Mouse (Mus musculus): ENCODE data around the gene Kctd13. TPM values are rescaled to one million over a fixed set of nuclear protein-coding genes. Genes with fewer than 3 reads are reported as not detected.

Gene Kctd13
- total RNA-seq, 2 experiments from 2014 or later: 149 to 167 TPM

DNA sequence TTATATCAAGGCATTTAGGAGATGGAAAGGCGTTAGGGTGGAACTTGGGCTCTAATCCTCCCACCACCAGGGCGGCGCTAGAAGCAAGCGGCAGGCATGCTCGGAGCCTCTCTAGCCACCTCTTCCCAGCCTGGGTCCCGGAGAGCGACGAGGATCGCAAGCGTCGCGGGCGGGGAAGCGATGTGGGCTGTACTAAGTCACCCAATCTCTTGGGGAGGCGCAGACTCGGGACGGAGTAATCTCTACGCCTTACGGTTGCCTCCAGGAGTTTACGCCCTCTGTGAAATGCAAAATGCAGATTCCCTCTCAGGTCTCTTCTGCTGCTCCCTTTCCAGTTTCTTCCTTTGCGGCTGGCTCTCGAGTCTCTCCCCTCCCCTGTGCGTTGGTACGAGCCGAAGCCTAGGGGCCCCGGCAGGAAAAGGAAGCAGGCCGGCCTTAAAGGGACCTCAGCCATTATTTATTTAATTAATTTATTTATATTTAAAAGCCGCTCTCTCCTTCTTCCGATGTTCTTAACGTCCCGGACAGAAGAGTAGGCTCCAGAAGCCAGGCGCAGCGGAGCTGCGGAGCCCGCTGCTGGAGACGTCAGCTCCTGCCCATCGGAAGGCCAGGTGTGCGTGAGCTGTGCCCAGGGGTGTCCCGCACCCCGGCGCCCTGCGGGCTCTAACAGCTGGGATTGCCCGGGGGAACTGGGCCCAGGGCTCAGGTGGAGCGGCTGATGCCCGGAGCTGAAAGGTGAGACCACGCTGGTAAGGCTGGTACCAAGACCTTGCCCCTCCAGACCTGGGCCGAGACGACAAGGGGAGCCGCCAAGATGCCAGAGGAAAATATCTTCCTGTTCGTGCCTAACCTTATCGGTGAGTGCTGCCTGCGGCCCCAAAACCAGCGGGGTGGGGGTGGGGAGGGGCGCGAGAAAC lies 47.5 kb downstream of the Kctd13 start, which contains the start of gene Cdiptos:
Gene Cdiptos (minus strand): TSS at position 149 of the 917 bp plus-strand sequence.
- intact Hi-C loops (cut with DNase I): loop anchor here (2.0 to 5.0 kb wide), 3 partner anchors 25 to 126 kb away; partner anchors contain the start of genes Pagr1a, Pagr1b and Sez6l2
- DNase-seq (ENCODE audit: low spot score in 2 of 2): peak; percentile 94 to 95

DNA sequence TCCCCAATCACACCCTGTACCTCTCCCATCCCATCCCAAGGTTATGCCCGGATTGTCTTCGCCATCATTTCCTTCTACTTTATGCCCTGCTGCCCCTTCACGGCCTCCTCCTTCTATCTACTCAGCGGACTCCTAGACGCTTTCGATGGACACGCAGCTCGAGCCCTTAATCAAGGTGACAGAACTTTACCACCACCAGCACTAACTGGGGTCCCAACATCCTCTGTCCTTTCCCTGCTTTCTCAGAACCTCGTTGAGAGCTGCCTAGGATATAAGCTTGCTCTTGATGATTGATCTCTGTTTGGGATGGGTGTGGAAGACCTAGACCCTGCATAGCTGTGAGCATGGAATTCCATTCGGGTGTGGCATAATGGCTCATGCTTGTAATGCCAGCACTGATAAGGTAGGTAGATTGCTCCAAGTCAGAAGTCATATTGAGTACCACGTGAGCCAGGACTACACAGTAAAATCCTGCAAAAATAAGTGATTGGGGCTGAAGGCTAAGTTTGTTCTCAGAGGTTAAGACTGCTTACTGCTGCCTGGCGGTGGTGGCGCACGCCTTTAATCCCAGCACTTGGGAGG lies 48.3 kb downstream of the Kctd13 start:
- DNase-seq (ENCODE audit: low spot score in 2 of 2): no peak
- intact Hi-C loops (cut with DNase I): loop anchor here (2.0 to 5.0 kb wide), 2 partner anchors 40 to 125 kb away; partner anchors contain the start of genes Pagr1a and Pagr1b

DNA sequence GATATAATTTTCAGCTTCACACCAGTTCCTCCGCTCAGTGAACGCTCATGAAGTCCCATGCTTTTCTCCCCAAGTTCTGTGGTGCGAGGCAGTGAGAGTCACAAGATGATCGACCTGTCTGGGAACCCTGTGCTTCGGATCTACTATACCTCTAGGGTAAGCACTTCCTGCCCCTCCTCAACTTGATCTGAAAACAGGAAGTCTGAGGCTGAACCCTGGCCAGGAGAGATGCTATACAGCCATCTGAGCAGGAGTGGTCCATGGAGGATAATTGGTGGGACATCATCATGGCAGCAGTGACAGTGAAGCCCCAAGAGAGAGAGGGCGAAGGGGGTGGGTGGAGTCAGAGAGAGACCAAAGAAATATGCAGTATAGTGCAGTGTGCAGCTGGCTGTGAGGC lies 50.2 kb downstream of the Kctd13 start:
- DNase-seq (ENCODE audit: low spot score in 2 of 2): no peak
- intact Hi-C loops (cut with DNase I): loop anchor here (5.0 kb wide), 1 partner anchor 123 kb away; no protein-coding TSS in a partner anchor

DNA sequence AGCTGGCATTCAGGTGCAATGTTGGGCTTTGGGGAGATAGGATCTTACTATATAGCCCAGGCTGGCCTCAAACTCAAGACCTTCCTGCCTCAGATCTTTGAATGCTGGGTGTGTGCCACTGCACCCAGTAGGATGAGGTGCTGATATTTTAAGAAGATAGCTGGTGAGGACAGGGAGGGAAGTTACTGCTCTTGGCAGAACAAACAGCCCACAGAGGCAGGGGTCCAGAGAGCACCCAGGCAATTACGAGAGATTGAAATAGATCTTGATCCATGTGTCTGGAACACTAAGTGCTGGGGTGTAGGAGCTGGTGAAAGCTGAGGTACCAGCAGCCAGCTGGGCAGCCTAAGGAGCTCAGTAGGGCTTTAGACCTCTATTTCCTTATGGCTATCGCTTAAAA lies 52.9 kb downstream of the Kctd13 start:
- intact Hi-C loops (cut with DNase I): no loop called here
- DNase-seq (ENCODE audit: low spot score in 2 of 2): no peak

DNA sequence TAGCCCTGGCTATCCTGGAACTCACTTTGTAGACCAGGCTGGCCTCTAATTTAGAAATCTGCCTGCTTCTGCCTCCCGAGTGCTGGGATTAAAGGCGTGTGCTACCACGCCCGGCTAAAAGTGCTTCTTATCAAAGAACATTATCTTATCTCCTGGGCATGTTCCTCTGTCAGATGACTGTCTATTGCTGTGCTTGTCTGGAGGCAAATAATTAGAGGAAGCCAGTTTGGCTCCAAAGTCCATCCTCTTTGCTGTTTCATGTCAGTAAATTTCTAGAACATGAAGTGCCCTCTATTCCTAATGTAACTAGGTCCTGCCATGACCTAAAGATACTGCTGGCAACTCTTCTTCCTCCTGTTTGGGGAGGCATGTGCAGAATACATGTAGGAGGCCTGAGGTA lies 53.4 kb downstream of the Kctd13 start:
- intact Hi-C loops (cut with DNase I): no loop called here
- DNase-seq (ENCODE audit: low spot score in 2 of 2): no peak

DNA sequence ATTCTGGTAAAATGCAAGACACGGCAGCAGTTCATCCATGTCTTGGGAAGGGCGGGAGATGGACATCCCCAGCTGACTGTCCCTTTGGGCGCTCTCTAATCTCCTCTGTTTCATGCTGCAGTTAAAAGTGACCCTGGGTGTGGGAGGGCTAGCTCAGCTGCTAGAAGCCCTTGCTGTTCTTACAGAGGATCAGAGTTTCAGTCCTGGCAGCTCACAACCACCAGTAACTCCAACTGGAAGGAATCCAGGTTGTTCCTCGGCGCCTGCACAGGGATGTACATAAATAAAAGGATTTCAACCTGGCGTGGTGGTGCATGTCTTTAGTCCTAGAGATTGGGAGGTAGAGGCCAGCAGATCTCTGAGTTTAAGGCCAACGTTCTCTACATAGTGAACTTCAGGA lies 54.4 kb downstream of the Kctd13 start:
- intact Hi-C loops (cut with DNase I): no loop called here
- DNase-seq (ENCODE audit: low spot score in 2 of 2): no peak

DNA sequence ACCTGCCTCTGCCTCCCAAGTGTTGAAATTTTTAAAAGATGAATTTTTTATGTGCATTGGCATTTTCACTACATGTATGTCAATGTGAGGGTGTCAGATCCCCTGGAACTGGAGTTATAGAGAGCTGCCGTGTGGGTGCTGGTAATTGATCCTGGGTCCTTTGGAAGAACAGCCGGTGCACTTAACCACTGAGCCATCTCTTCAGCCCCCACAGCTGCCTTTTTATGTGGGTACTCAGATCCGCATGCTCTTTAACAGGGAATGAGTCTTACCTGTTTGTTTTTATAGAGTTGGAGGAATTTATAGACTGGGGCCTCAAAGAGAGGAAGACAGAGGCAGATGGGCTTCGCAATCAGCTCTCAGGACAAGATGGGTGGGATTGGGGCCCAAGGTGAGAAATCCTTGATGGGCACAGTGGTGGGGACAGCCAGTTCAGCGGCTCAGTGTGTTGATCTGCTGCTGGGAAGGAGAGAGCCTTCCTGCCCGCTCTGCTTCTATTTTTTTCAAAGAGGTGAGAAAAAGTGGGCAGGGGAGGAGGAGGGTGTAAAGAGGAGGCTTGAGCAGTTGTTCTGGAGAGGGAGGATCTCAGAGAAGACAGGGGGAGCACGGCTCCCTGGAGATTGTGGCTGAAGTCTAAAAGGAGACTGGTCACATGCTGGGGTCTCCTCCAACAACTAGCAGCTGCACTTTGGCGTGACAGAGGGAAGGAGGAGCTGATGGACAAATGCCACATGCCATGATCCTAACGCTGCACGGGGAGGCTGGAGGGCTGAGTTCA lies 56.2 kb downstream of the Kctd13 start:
- intact Hi-C loops (cut with DNase I): loop anchor here (2.0 kb wide), 1 partner anchor 24 kb away; no protein-coding TSS in a partner anchor
- peak; percentile 53 to 72 for DNase-seq (ENCODE audit: low spot score in 2 of 2)

DNA sequence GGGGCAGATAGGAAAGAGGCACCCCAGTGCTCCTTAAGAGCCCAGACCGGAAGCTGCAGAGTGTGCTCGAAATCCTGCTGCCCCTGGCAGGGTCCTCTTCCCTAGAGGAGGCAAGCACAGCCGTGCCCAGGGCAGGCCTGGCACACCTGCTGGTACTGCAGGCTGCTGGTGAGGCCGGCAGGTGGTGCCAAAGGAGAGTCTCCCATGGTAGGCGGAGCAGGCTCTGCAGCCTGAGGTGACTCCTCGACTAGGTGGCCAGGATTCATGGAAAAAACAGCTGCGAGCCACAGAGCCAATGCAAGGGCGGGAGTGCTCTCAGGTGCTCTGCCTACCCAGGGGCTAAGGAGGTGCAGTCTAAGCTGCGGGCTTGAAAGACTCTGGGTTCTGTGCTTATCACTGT lies 57.6 kb downstream of the Kctd13 start:
- intact Hi-C loops (cut with DNase I): no loop called here
- DNase-seq (ENCODE audit: low spot score in 2 of 2): peak; percentile 47 to 54

DNA sequence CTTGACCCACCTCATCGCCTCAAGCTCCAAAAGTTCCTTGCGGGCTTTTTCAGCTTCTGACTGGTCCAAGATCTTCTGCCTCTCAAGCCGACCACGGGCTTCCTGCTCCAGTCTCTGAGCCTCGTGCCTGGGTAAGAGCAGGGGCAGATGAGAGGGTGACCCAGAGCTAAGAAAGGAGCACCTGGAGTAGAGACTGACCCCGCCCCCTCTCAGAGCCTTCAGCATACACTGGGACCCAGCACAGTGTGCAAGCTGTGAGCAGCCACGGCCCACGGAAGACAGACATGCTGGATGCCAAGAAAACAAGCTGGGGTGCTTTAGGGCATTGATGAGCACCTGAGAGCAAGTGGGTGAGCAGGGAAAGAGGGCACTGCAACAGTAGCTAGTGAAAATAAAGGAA lies 60.1 kb downstream of the Kctd13 start:
- no peak for DNase-seq (ENCODE audit: low spot score in 2 of 2)
- intact Hi-C loops (cut with DNase I): no loop called here

Other genes starting within 250 kb of the Kctd13 start
- gene Bola2, start 233.5 kb upstream of the Kctd13 start, total RNA-seq (2021): 100 to 1,000 TPM in 1 of 2 experiments, 10 to 100 TPM in 1; 85.8 to 109 TPM
- gene Slx1b, start 233.1 kb upstream of the Kctd13 start, total RNA-seq (2021): 10 to 100 TPM; 17.6 to 20.3 TPM
- gene Coro1a, start 221.1 kb upstream of the Kctd13 start, total RNA-seq (2021): 100 to 1,000 TPM; 159 to 176 TPM
- gene Mapk3, start 169.3 kb upstream of the Kctd13 start, total RNA-seq (2021): 100 to 1,000 TPM; 148 to 172 TPM
- 1 to 10 TPM in 1 of 2 experiments, under 1 TPM in 1; 0.99 to 3.0 TPM for gene Gdpd3, start 162.5 kb upstream of the Kctd13 start, total RNA-seq (2021)
- gene Ypel3, start 151.9 kb upstream of the Kctd13 start, total RNA-seq (2021): 100 to 1,000 TPM; 303 to 345 TPM
- gene Tbx6, start 147.4 kb upstream of the Kctd13 start, total RNA-seq (2021): under 1 TPM; 0.54 to 0.68 TPM
- 10 to 100 TPM; 47.5 to 49.9 TPM for gene Ppp4c, start 136.4 kb upstream of the Kctd13 start, total RNA-seq (2021)
- gene Fam57b, start 131.2 kb upstream of the Kctd13 start, total RNA-seq (2021): 10 to 100 TPM; 81.6 to 84.1 TPM
- gene 4930451I11Rik, start 97.2 kb upstream of the Kctd13 start, total RNA-seq (2021): not detected
- 10 to 100 TPM; 56.3 to 67.0 TPM for gene Doc2a, start 81.5 kb upstream of the Kctd13 start, total RNA-seq (2021)
- gene Hirip3, start 66.9 kb upstream of the Kctd13 start, total RNA-seq (2021): 10 to 100 TPM; 31.1 to 33.8 TPM
- 10 to 100 TPM; 47.8 to 49.4 TPM for gene Ino80e, start 66.5 kb upstream of the Kctd13 start, total RNA-seq (2021)
- 100 to 1,000 TPM; 152 to 156 TPM for gene Taok2, start 44.2 kb upstream of the Kctd13 start, total RNA-seq (2021)
- 10 to 100 TPM; 22.4 to 25.3 TPM for gene Tmem219, start 6.0 kb upstream of the Kctd13 start, total RNA-seq (2021)
- gene Asphd1, start 20.7 kb downstream of the Kctd13 start, total RNA-seq (2021): 10 to 100 TPM; 47.2 to 53.0 TPM
- gene Sez6l2, start 21.7 kb downstream of the Kctd13 start, total RNA-seq (2021): 100 to 1,000 TPM; 413 to 414 TPM
- 100 to 1,000 TPM; 182 to 199 TPM for gene Cdipt, start 47.0 kb downstream of the Kctd13 start, total RNA-seq (2021)
- gene Cdiptos, start 47.2 kb downstream of the Kctd13 start, total RNA-seq (2021): not detected
- 1 to 10 TPM; 6.8 to 8.6 TPM for gene Mvp, start 85.7 kb downstream of the Kctd13 start, total RNA-seq (2021)
- under 1 TPM in 1 of 2 experiments, not detected in 1; 0.99 TPM for gene Pagr1b, start 87.6 kb downstream of the Kctd13 start, total RNA-seq (2021)
- 10 to 100 TPM; 25.4 to 28.8 TPM for gene Pagr1a, start 88.5 kb downstream of the Kctd13 start, total RNA-seq (2021)
- gene Gm42742, start 92.2 kb downstream of the Kctd13 start, total RNA-seq (2021): 10 to 100 TPM; 36.5 to 50.3 TPM
- 100 to 1,000 TPM; 213 to 222 TPM for gene Prrt2, start 92.3 kb downstream of the Kctd13 start, total RNA-seq (2021)
- gene Maz, start 98.2 kb downstream of the Kctd13 start, total RNA-seq (2021): 100 to 1,000 TPM; 227 to 234 TPM
- 1 to 10 TPM; 5.3 to 8.2 TPM for gene Kif22, start 113.6 kb downstream of the Kctd13 start, total RNA-seq (2021)
- not detected for gene Zg16, start 158.4 kb downstream of the Kctd13 start, total RNA-seq (2021)
- gene AI467606, start 162.5 kb downstream of the Kctd13 start, total RNA-seq (2021): 1 to 10 TPM; 1.1 to 1.3 TPM
- gene Qprt, start 193.3 kb downstream of the Kctd13 start, total RNA-seq (2021): under 1 TPM in 1 of 2 experiments, not detected in 1; 0.63 TPM
- gene Spn, start 208.9 kb downstream of the Kctd13 start, total RNA-seq (2021): under 1 TPM; 0.12 to 0.25 TPM

All from left cerebral cortex, postnatal 36 days (tissue).